In genomic region chr13:26518425-26518824, GRCm38 (mm10) we compare ENCODE assay signal across 27 mouse cellular contexts.
DNase-seq lines count a peak whose midpoint lies in the region; ATAC-seq and TF ChIP-seq lines count a peak whose summit lies in the region.
"Had no signal": no experiment of that assay in that cellular context is flagged by ENCODE, and none has a peak within 500 bp of the region (broad histone marks: within the 10 kb centered on the region; RNA-seq: fewer than 3 reads in every experiment).

No protein-coding gene starts in this region.

- no peaks in the 10 kb centered on the region for H3K36me3 ChIP-seq in forebrain, embryonic 16.5 days (ENCODE audit: control insufficient read depth, insufficient read depth)
- H3K36me3 ChIP-seq in forebrain, embryonic 10.5 days (replicated peaks) = no peaks in the 10 kb centered on the region
- no peaks in the 10 kb centered on the region for H3K36me3 ChIP-seq in lung, embryonic 16.5 days (ENCODE audit: control insufficient read depth, insufficient read depth, low read length)
- no peaks in the 10 kb centered on the region for H3K36me3 ChIP-seq in stomach, embryonic 14.5 days (ENCODE audit: control insufficient read depth, insufficient read depth, low read length)
- H3K36me3 ChIP-seq in stomach, postnatal 0 days (ENCODE audit: control insufficient read depth, insufficient read depth, low read length) = no peaks in the 10 kb centered on the region
- H3K36me3 ChIP-seq: embryonic facial prominence, embryonic 10.5 days; embryonic facial prominence, embryonic 13.5 days; heart, embryonic 12.5 days; heart, embryonic 15.5 days; hindbrain, embryonic 10.5 days; hindbrain, embryonic 13.5 days; intestine, embryonic 15.5 days had no signal

- H3K4me2 ChIP-seq in forebrain, embryonic 16.5 days (ENCODE audit: low read length) = no peak overlapping the region
- H3K4me2 ChIP-seq in lung, embryonic 16.5 days (ENCODE audit: low read depth, low read length) = no peak overlapping the region
- no peak overlapping the region for H3K4me2 ChIP-seq in stomach, embryonic 14.5 days (replicated peaks; ENCODE audit: low read depth, low read length)
- no peak overlapping the region for H3K4me2 ChIP-seq in stomach, postnatal 0 days (replicated peaks; ENCODE audit: low read depth)
- H3K4me2 ChIP-seq: embryonic facial prominence, embryonic 13.5 days; heart, embryonic 12.5 days; heart, embryonic 15.5 days; hindbrain, embryonic 13.5 days; intestine, embryonic 15.5 days had no signal

- peak overlapping the region; percentile 69 for H3K27ac ChIP-seq in forebrain, embryonic 16.5 days (ENCODE audit: low read length)
- H3K27ac ChIP-seq in forebrain, embryonic 10.5 days = no peak overlapping the region
- H3K27ac ChIP-seq in lung, embryonic 16.5 days (ENCODE audit: low read length) = no peak overlapping the region
- no peak overlapping the region for H3K27ac ChIP-seq in stomach, embryonic 14.5 days (ENCODE audit: low read length)
- no peak overlapping the region for H3K27ac ChIP-seq in stomach, postnatal 0 days (replicated peaks)
- H3K27ac ChIP-seq: embryonic facial prominence, embryonic 10.5 days; embryonic facial prominence, embryonic 13.5 days; heart, embryonic 15.5 days; hindbrain, embryonic 10.5 days; hindbrain, embryonic 13.5 days; intestine, embryonic 15.5 days had no signal

- no peak overlapping the region for H3K4me3 ChIP-seq in forebrain, embryonic 16.5 days (replicated peaks; ENCODE audit: low read length)
- H3K4me3 ChIP-seq in forebrain, embryonic 10.5 days = no peak overlapping the region
- H3K4me3 ChIP-seq in lung, embryonic 16.5 days (ENCODE audit: low read length) = no peak overlapping the region
- no peak overlapping the region for H3K4me3 ChIP-seq in stomach, embryonic 14.5 days (ENCODE audit: low read depth, low read length)
- no peak overlapping the region for H3K4me3 ChIP-seq in stomach, postnatal 0 days (ENCODE audit: low read depth, low read length)
- H3K4me3 ChIP-seq: embryonic facial prominence, embryonic 10.5 days; embryonic facial prominence, embryonic 13.5 days; erythroblast, embryonic 14.5 days; heart, embryonic 12.5 days; heart, embryonic 15.5 days; hindbrain, embryonic 10.5 days; hindbrain, embryonic 13.5 days; intestine, embryonic 15.5 days had no signal

- no peak for ATAC-seq in forebrain, embryonic 16.5 days
- peak; percentile 59; the same call in 1 of the 2 replicates for ATAC-seq in lung, embryonic 16.5 days (ENCODE audit: low read depth)
- ATAC-seq in stomach, embryonic 14.5 days (ENCODE audit: insufficient number of reproducible peaks, insufficient read depth, low FRiP score, low read depth) = peak; percentile 49; the same call in 1 of the 2 replicates
- no peak for ATAC-seq in stomach, postnatal 0 days (ENCODE audit: low FRiP score, low TSS enrichment)
- ATAC-seq: CD4-positive, CD25-positive, alpha-beta regulatory T cell, adult 4 months; hindbrain, embryonic 16.5 days; intestine, embryonic 15.5 days had no signal

- no peak for TF ChIP-seq CTCF in stomach, postnatal 0 days (IDR thresholded peaks at IDR 0.05; ENCODE audit: low read depth)

- no peaks in the 10 kb centered on the region for H3K27me3 ChIP-seq in forebrain, embryonic 16.5 days (replicated peaks; ENCODE audit: control insufficient read depth, insufficient read depth, low read length)
- no peaks in the 10 kb centered on the region for H3K27me3 ChIP-seq in forebrain, embryonic 10.5 days (ENCODE audit: poor library complexity, severe bottlenecking)
- H3K27me3 ChIP-seq in lung, embryonic 16.5 days (ENCODE audit: control insufficient read depth, insufficient read depth, low read depth, low read length) = no peaks in the 10 kb centered on the region
- H3K27me3 ChIP-seq in stomach, embryonic 14.5 days (ENCODE audit: control insufficient read depth, insufficient read depth, low read length) = no peaks in the 10 kb centered on the region
- no peaks in the 10 kb centered on the region for H3K27me3 ChIP-seq in stomach, postnatal 0 days (ENCODE audit: control insufficient read depth, insufficient read depth, low read length)
- H3K27me3 ChIP-seq: embryonic facial prominence, embryonic 13.5 days; heart, embryonic 12.5 days; heart, embryonic 15.5 days; hindbrain, embryonic 13.5 days; intestine, embryonic 15.5 days had no signal

- no peaks in the 10 kb centered on the region for H3K9me3 ChIP-seq in forebrain, embryonic 16.5 days (ENCODE audit: control insufficient read depth, low read length)
- H3K9me3 ChIP-seq in forebrain, embryonic 10.5 days = no peaks in the 10 kb centered on the region
- no peaks in the 10 kb centered on the region for H3K9me3 ChIP-seq in lung, embryonic 16.5 days (ENCODE audit: control insufficient read depth, low read length)
- no peaks in the 10 kb centered on the region for H3K9me3 ChIP-seq in stomach, embryonic 14.5 days (ENCODE audit: control insufficient read depth, low read depth, low read length)
- H3K9me3 ChIP-seq in stomach, postnatal 0 days (ENCODE audit: control insufficient read depth, low read length) = no peaks in the 10 kb centered on the region
- H3K9me3 ChIP-seq: embryonic facial prominence, embryonic 10.5 days; embryonic facial prominence, embryonic 13.5 days; heart, embryonic 12.5 days; heart, embryonic 15.5 days; hindbrain, embryonic 10.5 days; hindbrain, embryonic 13.5 days; intestine, embryonic 15.5 days had no signal

- no peak overlapping the region for H3K9ac ChIP-seq in forebrain, embryonic 16.5 days (replicated peaks; ENCODE audit: low read depth, low read length)
- H3K9ac ChIP-seq in lung, embryonic 16.5 days (ENCODE audit: low read length) = no peak overlapping the region
- no peak overlapping the region for H3K9ac ChIP-seq in stomach, embryonic 14.5 days (replicated peaks; ENCODE audit: low read depth, low read length)
- no peak overlapping the region for H3K9ac ChIP-seq in stomach, postnatal 0 days (ENCODE audit: low read length)
- H3K9ac ChIP-seq: embryonic facial prominence, embryonic 13.5 days; heart, embryonic 12.5 days; heart, embryonic 15.5 days; hindbrain, embryonic 13.5 days; intestine, embryonic 15.5 days had no signal

- H3K4me1 ChIP-seq in forebrain, embryonic 16.5 days (replicated peaks; ENCODE audit: control insufficient read depth, insufficient read depth, low read length) = peaks cover 10% of the 10 kb centered on the region; the same call in 1 of the 2 replicates
- peaks cover 8% of the 10 kb centered on the region; the same call in 1 of the 2 replicates for H3K4me1 ChIP-seq in forebrain, embryonic 10.5 days
- peaks cover 4% of the 10 kb centered on the region; the same call in 1 of the 2 replicates for H3K4me1 ChIP-seq in lung, embryonic 16.5 days (replicated peaks; ENCODE audit: control insufficient read depth, insufficient read depth, low read length)
- H3K4me1 ChIP-seq in stomach, embryonic 14.5 days (ENCODE audit: control insufficient read depth, insufficient read depth, low read length) = no peaks in the 10 kb centered on the region
- no peaks in the 10 kb centered on the region for H3K4me1 ChIP-seq in stomach, postnatal 0 days (replicated peaks; ENCODE audit: control insufficient read depth, insufficient read depth)
- H3K4me1 ChIP-seq: embryonic facial prominence, embryonic 10.5 days; embryonic facial prominence, embryonic 13.5 days; heart, embryonic 15.5 days; hindbrain, embryonic 10.5 days; hindbrain, embryonic 13.5 days; intestine, embryonic 15.5 days had no signal

- 70% methylated on average over 5 of the region's 5 CpGs for WGBS in forebrain, embryonic 16.5 days
- 92% methylated on average over 5 of the region's 5 CpGs for WGBS in forebrain, embryonic 10.5 days
- WGBS in lung, embryonic 16.5 days = 23% methylated on average over 5 of the region's 5 CpGs
- WGBS in stomach, embryonic 14.5 days = 47% methylated on average over 5 of the region's 5 CpGs
- WGBS in stomach, postnatal 0 days = 44% methylated on average over 5 of the region's 5 CpGs

- no peak for TF ChIP-seq EP300 in stomach, postnatal 0 days (optimal IDR thresholded peaks at IDR 0.05)

- no peak for DNase-seq in forebrain, embryonic 10.5 days (ENCODE audit: extremely low spot score, low spot score)
- DNase-seq in lung, postnatal 4 days = no peak
- DNase-seq in stomach, postnatal 0 days (ENCODE audit: low spot score) = no peak
- DNase-seq: adrenal gland, adult 2 months; adrenal gland, postnatal 14 days; cerebellum, adult 11 months; cerebellum, adult 2 months; cerebellum, postnatal 10 days; cerebellum, postnatal 36 days; embryo, embryonic 11 days; gastrocnemius, postnatal 25 days; heart, adult 18-20 months; heart, postnatal 10 days; heart, postnatal 36 days had no signal

Comparison
In these comparisons a context has a peak if more than half of its experiments do, and no peak if none do; other contexts are left out.
1. ATAC-seq: peak in lung, embryonic 16.5 days (single experiment) and stomach, embryonic 14.5 days (single experiment); none in forebrain, embryonic 16.5 days (single experiment) and stomach, postnatal 0 days (single experiment).